Mouse (Mus musculus): Measurements from ENCODE around the gene Sv2a. TPM values are rescaled to one million over a fixed set of nuclear protein-coding genes. Genes with fewer than 3 reads are reported as not detected.

Gene Sv2a
- total RNA-seq, 2 experiments from 2014 or later, result 0.21 to 0.39 TPM

DNA sequence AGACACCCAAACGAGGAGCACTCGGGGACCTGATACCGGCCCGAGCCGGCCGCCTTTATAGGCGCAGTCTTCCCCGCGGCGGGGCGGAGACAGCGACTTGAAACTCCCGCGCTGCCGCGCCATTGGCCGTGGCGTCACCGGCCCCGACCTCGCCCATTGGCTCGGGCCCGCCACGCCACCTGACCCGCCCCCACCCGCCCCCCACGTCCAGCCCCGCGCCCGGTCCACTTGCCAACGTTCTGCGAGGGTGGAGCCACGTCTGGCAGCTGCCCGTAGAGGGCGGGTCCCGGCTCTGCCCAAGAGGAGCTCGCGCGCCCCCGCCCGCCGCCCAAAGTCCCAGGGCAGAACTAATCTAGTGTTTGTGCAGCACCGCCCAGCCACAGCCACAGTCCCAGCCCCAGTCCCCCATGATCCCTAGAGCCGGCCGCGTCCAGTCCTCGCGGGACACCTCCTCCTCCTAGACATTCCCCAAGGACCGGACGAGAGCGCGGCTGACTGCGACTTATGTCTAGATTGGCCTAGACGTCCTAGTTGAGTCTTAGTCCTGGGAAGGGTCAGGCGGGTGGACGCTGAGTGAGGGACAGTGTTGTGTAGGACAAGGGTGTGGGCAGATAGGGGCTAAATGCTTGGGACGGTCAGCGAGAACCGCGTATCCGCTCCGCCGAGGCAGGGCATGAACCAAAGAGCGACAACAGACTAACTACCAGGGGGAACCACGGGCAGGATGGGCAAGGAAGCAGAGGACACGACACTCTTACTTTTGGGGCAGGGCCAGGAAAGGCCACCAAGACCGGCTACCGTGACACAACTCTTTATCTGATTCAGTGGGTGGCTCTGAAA lies 58.2 kb downstream of the Sv2a start, which contains the start of gene Hist2h3c2:
Gene Hist2h3c2 (minus strand): TSS at position 174 of the 840 bp plus-strand sequence.
- ATAC-seq (replicated peaks; ENCODE audit: poor library complexity, severe bottlenecking), result peak; percentile 62

DNA sequence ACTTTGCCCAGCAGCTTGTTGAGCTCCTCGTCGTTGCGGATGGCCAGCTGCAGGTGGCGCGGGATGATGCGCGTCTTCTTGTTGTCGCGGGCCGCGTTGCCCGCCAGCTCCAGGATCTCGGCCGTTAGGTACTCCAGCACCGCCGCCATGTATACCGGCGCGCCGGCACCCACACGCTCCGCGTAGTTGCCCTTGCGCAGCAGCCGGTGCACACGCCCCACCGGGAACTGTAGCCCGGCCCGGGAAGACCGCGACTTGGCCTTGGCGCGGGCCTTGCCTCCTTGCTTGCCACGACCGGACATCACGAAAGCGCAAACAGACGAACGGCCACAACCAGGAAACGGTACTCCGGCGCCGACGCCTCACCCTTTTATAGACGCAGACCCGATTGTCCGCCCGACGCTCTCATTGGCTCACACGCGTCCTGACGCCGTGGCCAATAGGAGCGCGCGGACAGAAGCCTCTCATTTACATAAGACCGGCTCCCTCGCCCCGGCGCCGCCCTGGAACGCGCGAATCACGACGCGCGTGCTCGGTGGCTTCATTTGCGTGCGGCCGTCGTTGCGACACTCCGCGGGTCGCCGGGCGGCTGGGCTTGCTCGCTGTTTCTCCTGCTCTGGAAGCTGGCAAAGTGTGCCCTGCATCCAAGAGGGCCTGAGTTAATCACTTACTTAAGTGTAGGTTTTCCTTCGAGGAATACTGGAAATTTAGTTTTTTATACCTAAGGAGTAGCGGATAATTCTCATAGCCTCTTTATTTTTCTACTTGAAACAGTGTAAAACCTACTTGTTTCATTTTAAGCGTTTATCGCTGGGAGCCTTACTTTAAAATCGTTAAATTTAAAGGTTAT lies 59.2 kb downstream of the Sv2a start, which contains the start of gene Hist2h2aa2:
Gene Hist2h2aa2 (minus strand): TSS at position 328 of the 850 bp plus-strand sequence.
- ATAC-seq (replicated peaks; ENCODE audit: poor library complexity, severe bottlenecking), result peak; percentile 55

DNA sequence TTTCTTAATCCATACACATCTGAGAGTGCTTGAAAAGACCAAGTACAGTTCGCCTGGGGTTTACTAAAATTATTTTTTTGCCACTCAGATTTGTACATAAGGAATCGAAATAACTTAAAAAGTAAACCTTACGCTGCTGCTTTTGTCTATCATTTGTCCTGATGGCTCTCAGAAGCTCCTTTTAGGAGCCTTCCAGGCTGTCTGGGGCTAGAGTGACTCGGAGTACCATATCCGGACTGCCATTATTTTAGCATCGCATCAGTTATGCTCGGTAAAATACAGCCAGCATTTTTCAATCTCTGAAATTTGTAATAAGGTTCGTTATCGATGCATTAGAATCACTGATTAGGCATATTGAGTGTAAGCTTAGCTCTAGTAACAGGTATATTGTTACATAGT lies 59.8 kb downstream of the Sv2a start:
- no peak for ATAC-seq (replicated peaks; ENCODE audit: poor library complexity, severe bottlenecking)

DNA sequence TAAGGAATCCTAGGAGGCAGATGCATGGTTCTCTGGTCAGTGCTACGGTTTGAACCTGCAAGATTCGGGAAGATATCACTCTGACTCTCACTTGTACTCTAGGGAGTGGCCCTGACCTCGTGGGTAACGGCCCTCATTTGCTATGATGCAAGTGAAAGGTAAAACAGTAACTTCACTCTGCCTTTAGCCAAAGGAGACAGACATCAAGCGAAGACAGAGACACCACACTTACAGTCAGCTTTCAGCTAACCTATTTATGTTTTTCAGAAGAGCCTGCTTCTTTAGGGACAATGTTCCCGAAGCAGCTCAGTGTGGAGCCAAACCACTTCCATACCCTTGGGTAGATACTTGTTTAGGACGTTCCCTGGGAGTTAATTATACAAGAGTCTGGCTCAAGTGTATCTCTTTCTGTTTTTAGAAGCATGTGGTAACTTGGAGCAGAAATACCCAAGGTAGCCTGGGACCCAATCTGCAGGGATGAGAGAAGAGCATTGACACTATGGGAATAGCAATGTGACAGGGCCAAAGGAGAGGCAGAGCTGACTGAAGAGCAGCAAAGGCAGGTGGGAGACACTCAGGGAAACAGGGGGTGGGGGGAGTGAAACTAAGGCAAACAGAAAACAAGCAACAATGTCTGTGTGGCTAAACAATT lies 63.1 kb downstream of the Sv2a start:
- ATAC-seq (replicated peaks; ENCODE audit: poor library complexity, severe bottlenecking), result no peak

Other genes with a start within 250 kb of the Sv2a start
- 45.7 and 59.7 TPM in 2 replicates for gene Plekho1, start 185.2 kb upstream of the Sv2a start, total RNA-seq (2014; fragmentation: Nextera tagmentation)
- gene Plekho1, start 185.2 kb upstream of the Sv2a start, total RNA-seq (2017), result 30.2 and 31.3 TPM in 2 replicates
- 16.8 and 56.2 TPM in 2 replicates for gene Vps45, start 122.7 kb upstream of the Sv2a start, total RNA-seq (2014; fragmentation: Nextera tagmentation)
- gene Vps45, start 122.7 kb upstream of the Sv2a start, total RNA-seq (2017), result 13.1 and 13.6 TPM in 2 replicates
- gene Otud7b, start 76.6 kb upstream of the Sv2a start, total RNA-seq (2014; fragmentation: Nextera tagmentation), result 3.4 and 6.1 TPM in 2 replicates
- 8.8 and 12.5 TPM in 2 replicates for gene Otud7b, start 76.6 kb upstream of the Sv2a start, total RNA-seq (2017)
- gene Mtmr11, start 19.1 kb upstream of the Sv2a start, total RNA-seq (2014; fragmentation: Nextera tagmentation), result not detected in 2 replicates
- gene Mtmr11, start 19.1 kb upstream of the Sv2a start, total RNA-seq (2017), result 2.6 TPM in 1 of 2 replicates, not detected in the other
- 94.6 and 123 TPM in 2 replicates for gene Sf3b4, start 8.8 kb upstream of the Sv2a start, total RNA-seq (2014; fragmentation: Nextera tagmentation)
- 18.4 and 22.7 TPM in 2 replicates for gene Sf3b4, start 8.8 kb upstream of the Sv2a start, total RNA-seq (2017)
- 9.4 and 44.0 TPM in 2 replicates for gene Bola1, start 38.6 kb downstream of the Sv2a start, total RNA-seq (2014; fragmentation: Nextera tagmentation)
- 45.3 and 56.0 TPM in 2 replicates for gene Bola1, start 38.6 kb downstream of the Sv2a start, total RNA-seq (2017)
- 2.9 and 4.4 TPM in 2 replicates for gene Hist2h2ab, start 38.7 kb downstream of the Sv2a start, total RNA-seq (2014; fragmentation: Nextera tagmentation)
- gene Hist2h2ab, start 38.7 kb downstream of the Sv2a start, total RNA-seq (2017), result 239 TPM in 2 replicates
- gene Hist2h2ac, start 39.7 kb downstream of the Sv2a start, total RNA-seq (2014; fragmentation: Nextera tagmentation), result 11.4 and 41.6 TPM in 2 replicates
- gene Hist2h2ac, start 39.7 kb downstream of the Sv2a start, total RNA-seq (2017), result 2,701 and 3,178 TPM in 2 replicates
- 5.1 and 11.2 TPM in 2 replicates for gene Hist2h2be, start 40.0 kb downstream of the Sv2a start, total RNA-seq (2014; fragmentation: Nextera tagmentation)
- 3.3 and 4.4 TPM in 2 replicates for gene Hist2h2be, start 40.0 kb downstream of the Sv2a start, total RNA-seq (2017)
- 35.5 and 102 TPM in 2 replicates for gene Hist2h3c2, start 58.0 kb downstream of the Sv2a start, total RNA-seq (2014; fragmentation: Nextera tagmentation)
- gene Hist2h3c2, start 58.0 kb downstream of the Sv2a start, total RNA-seq (2017), result 160 and 202 TPM in 2 replicates
- 22.0 TPM in 1 of 2 replicates, not detected in the other for gene Hist2h2aa2, start 59.1 kb downstream of the Sv2a start, total RNA-seq (2014; fragmentation: Nextera tagmentation)
- gene Hist2h2aa2, start 59.1 kb downstream of the Sv2a start, total RNA-seq (2017), result 5,007 TPM in 1 of 2 replicates, not detected in the other
- gene Hist2h2aa1, start 64.3 kb downstream of the Sv2a start, total RNA-seq (2014; fragmentation: Nextera tagmentation), result 15.5 and 20.3 TPM in 2 replicates
- gene Hist2h2aa1, start 64.3 kb downstream of the Sv2a start, total RNA-seq (2017), result 5,091 and 8,727 TPM in 2 replicates
- gene Hist2h3c1, start 65.5 kb downstream of the Sv2a start, total RNA-seq (2014; fragmentation: Nextera tagmentation), result 2.6 TPM in 1 of 2 replicates, not detected in the other
- 3.9 TPM in 1 of 2 replicates, not detected in the other for gene Hist2h3c1, start 65.5 kb downstream of the Sv2a start, total RNA-seq (2017)
- gene Hist2h4, start 82.2 kb downstream of the Sv2a start, total RNA-seq (2014; fragmentation: Nextera tagmentation), result 26.9 and 57.4 TPM in 2 replicates
- 89.6 and 103 TPM in 2 replicates for gene Hist2h4, start 82.2 kb downstream of the Sv2a start, total RNA-seq (2017)
- gene Hist2h3b, start 87.5 kb downstream of the Sv2a start, total RNA-seq (2014; fragmentation: Nextera tagmentation), result 61.4 and 193 TPM in 2 replicates
- gene Hist2h3b, start 87.5 kb downstream of the Sv2a start, total RNA-seq (2017), result 408 and 566 TPM in 2 replicates
- gene Hist2h2bb, start 88.6 kb downstream of the Sv2a start, total RNA-seq (2014; fragmentation: Nextera tagmentation), result 530 and 902 TPM in 2 replicates
- 6,305 and 6,740 TPM in 2 replicates for gene Hist2h2bb, start 88.6 kb downstream of the Sv2a start, total RNA-seq (2017)
- not detected in 2 replicates for gene Fcgr1, start 112.8 kb downstream of the Sv2a start, total RNA-seq (2014; fragmentation: Nextera tagmentation)
- gene Fcgr1, start 112.8 kb downstream of the Sv2a start, total RNA-seq (2017), result 0.04 and 4.6 TPM in 2 replicates

All from granulocyte monocyte progenitor cell, adult 5-6 weeks (primary cell).